Mouse (Mus musculus): ENCODE measurements around the gene Igfbp7. TPM values are rescaled to one million over a fixed set of nuclear protein-coding genes. Genes with fewer than 3 reads are reported as not detected.
A peak's percentile ranks its signal among the peaks of the same experiment; 100 is the strongest.

Gene Igfbp7
- total and polyA plus RNA-seq, 3 experiments = 174 to 353 (median 205) TPM

GRCm38 (mm10) chr5:77386596-77387413 lies 21.0 kb downstream of the Igfbp7 start:
- WGBS = 28% methylated on average over 10 of the region's 10 CpGs
- TF ChIP-seq POLR2A (IDR thresholded peaks at IDR 0.05; ENCODE audit: insufficient read depth, low read depth, low read length) (no peak), EP300 (IDR thresholded peaks at IDR 0.05; ENCODE audit: insufficient read depth, low read depth, low read length) (no peak), CTCF (IDR thresholded peaks at IDR 0.05) (peak; percentile 55)
- no peaks in the 10 kb centered on the region for H3K79me2 ChIP-seq (replicated peaks; ENCODE audit: control insufficient read depth, insufficient read depth, low read length)
- H3K27me3 ChIP-seq (ENCODE audit: control insufficient read depth, insufficient read depth, low read length) = no peaks in the 10 kb centered on the region
- intact Hi-C loops (cut with DNase I) = no loop called here
- H3K27ac ChIP-seq = peak overlapping the region; percentile 73
- peaks cover 15% of the 10 kb centered on the region for H3K36me3 ChIP-seq (ENCODE audit: control insufficient read depth, insufficient read depth, low read length)
- H3K4me3 ChIP-seq = no peak overlapping the region
- no peak overlapping the region for H3K9ac ChIP-seq (ENCODE audit: low read depth, low read length)
- peaks cover 25% of the 10 kb centered on the region for H3K4me1 ChIP-seq (ENCODE audit: control insufficient read depth, insufficient read depth, low read length)
- DNase-seq = no peak

GRCm38 (mm10) chr5:77385900-77386595 lies 21.8 kb downstream of the Igfbp7 start:
- no peaks in the 10 kb centered on the region for H3K79me2 ChIP-seq (replicated peaks; ENCODE audit: control insufficient read depth, insufficient read depth, low read length)
- peaks cover 14% of the 10 kb centered on the region for H3K36me3 ChIP-seq (ENCODE audit: control insufficient read depth, insufficient read depth, low read length)
- H3K4me1 ChIP-seq (ENCODE audit: control insufficient read depth, insufficient read depth, low read length) = peaks cover 26% of the 10 kb centered on the region
- WGBS = 53% methylated on average over 6 of the region's 6 CpGs
- no peak overlapping the region for H3K4me3 ChIP-seq
- H3K27ac ChIP-seq = peak overlapping the region; percentile 73
- DNase-seq = no peak
- no peak for TF ChIP-seq CTCF (IDR thresholded peaks at IDR 0.05)
- no peak for TF ChIP-seq EP300 (IDR thresholded peaks at IDR 0.05; ENCODE audit: insufficient read depth, low read depth, low read length)
- TF ChIP-seq POLR2A (IDR thresholded peaks at IDR 0.05; ENCODE audit: insufficient read depth, low read depth, low read length) = no peak
- intact Hi-C loops (cut with DNase I) = no loop called here
- no peaks in the 10 kb centered on the region for H3K27me3 ChIP-seq (ENCODE audit: control insufficient read depth, insufficient read depth, low read length)
- no peak overlapping the region for H3K9ac ChIP-seq (ENCODE audit: low read depth, low read length)

GRCm38 (mm10) chr5:77385221-77385620 lies 22.6 kb downstream of the Igfbp7 start:
- H3K36me3 ChIP-seq (ENCODE audit: control insufficient read depth, insufficient read depth, low read length) = peaks cover 13% of the 10 kb centered on the region
- no peaks in the 10 kb centered on the region for H3K27me3 ChIP-seq (ENCODE audit: control insufficient read depth, insufficient read depth, low read length)
- no peaks in the 10 kb centered on the region for H3K79me2 ChIP-seq (replicated peaks; ENCODE audit: control insufficient read depth, insufficient read depth, low read length)
- no peak overlapping the region for H3K4me3 ChIP-seq
- WGBS = 82% methylated on average over 5 of the region's 5 CpGs
- no peak for DNase-seq
- peak overlapping the region; percentile 73 for H3K27ac ChIP-seq
- H3K9ac ChIP-seq (ENCODE audit: low read depth, low read length) = no peak overlapping the region
- no peak for TF ChIP-seq CTCF (IDR thresholded peaks at IDR 0.05)
- TF ChIP-seq POLR2A (IDR thresholded peaks at IDR 0.05; ENCODE audit: insufficient read depth, low read depth, low read length) = no peak
- no peak for TF ChIP-seq EP300 (IDR thresholded peaks at IDR 0.05; ENCODE audit: insufficient read depth, low read depth, low read length)
- intact Hi-C loops (cut with DNase I) = no loop called here
- peaks cover 24% of the 10 kb centered on the region for H3K4me1 ChIP-seq (ENCODE audit: control insufficient read depth, insufficient read depth, low read length)

DNA sequence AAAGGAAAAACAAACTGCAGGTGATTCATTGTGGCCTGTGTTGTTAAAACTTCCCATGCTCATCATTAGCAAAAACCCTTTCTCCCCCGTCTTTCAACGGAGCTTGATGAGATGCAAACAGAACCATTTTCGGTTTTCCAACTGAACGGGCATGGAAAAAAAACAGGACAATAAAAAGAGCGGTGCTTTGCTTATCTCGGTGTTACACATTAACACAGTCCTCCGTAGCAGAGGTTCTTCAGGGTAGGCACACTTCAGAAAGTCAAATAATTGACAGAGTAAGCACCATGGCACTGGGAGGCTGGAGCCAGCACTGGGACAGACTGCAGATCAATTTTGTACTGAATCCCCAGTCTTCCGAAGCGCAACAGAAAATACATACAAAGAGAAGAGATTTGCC lies 23.1 kb downstream of the Igfbp7 start:
- no peak for DNase-seq
- Histone ChIP-seq H3K27ac (peak overlapping the region; percentile 73; the same call in 1 of the 2 replicates), H3K79me2 (replicated peaks; ENCODE audit: control insufficient read depth, insufficient read depth, low read length) (no peaks in the 10 kb centered on the region), H3K27me3 (ENCODE audit: control insufficient read depth, insufficient read depth, low read length) (no peaks in the 10 kb centered on the region), H3K4me3 (no peak overlapping the region), H3K4me1 (ENCODE audit: control insufficient read depth, insufficient read depth, low read length) (peaks cover 24% of the 10 kb centered on the region), H3K36me3 (ENCODE audit: control insufficient read depth, insufficient read depth, low read length) (peaks cover 13% of the 10 kb centered on the region), H3K9ac (ENCODE audit: low read depth, low read length) (no peak overlapping the region)
- intact Hi-C loops (cut with DNase I) = no loop called here
- 71% methylated on average over 9 of the region's 9 CpGs for WGBS
- no peak for TF ChIP-seq EP300 (IDR thresholded peaks at IDR 0.05; ENCODE audit: insufficient read depth, low read depth, low read length)
- no peak for TF ChIP-seq CTCF (IDR thresholded peaks at IDR 0.05)
- no peak for TF ChIP-seq POLR2A (IDR thresholded peaks at IDR 0.05; ENCODE audit: insufficient read depth, low read depth, low read length)

DNA sequence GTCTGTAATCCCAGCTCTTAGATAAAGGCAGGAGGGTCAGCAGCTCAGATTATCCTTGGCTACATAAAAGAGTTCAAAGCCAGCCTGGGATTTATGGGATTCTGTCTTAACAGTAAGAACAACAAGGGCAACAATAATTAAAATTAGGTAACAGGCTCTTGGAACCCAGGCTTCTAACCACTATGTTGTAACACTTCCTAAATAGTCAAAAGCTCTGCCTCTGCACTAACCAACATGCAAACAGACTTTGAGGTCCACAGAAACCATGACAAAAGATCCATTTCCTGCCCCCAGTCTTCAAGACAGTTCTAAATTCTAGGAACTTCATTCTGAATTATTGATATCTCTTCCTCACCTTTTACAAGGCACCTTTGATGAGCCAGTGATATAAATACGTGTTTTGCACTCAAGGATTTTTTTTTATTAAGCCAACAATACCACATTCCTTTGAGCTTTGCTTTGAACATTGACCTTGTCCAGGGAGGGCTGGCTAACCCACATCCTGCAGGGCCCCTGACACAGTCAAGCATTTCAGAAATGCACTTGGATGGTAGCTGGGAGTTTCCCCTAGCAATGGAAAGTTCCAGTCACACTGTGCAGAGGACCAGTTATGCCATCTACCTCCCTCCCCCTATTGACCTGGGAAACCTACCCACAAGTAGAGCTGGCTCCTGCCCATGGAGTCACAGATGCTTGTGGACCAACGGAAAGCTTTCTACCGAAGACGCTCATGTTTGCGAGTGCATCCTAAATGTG lies 23.9 kb downstream of the Igfbp7 start:
- no peak for DNase-seq
- H3K9ac ChIP-seq (ENCODE audit: low read depth, low read length) = no peak overlapping the region
- peak overlapping the region; percentile 73; the same call in 1 of the 2 replicates for H3K27ac ChIP-seq
- TF ChIP-seq EP300 (IDR thresholded peaks at IDR 0.05; ENCODE audit: insufficient read depth, low read depth, low read length) (no peak), POLR2A (IDR thresholded peaks at IDR 0.05; ENCODE audit: insufficient read depth, low read depth, low read length) (no peak)
- intact Hi-C loops (cut with DNase I) = no loop called here
- H3K79me2 ChIP-seq (replicated peaks; ENCODE audit: control insufficient read depth, insufficient read depth, low read length) = no peaks in the 10 kb centered on the region
- H3K4me3 ChIP-seq = no peak overlapping the region
- 70% methylated on average over 5 of the region's 5 CpGs for WGBS
- peaks cover 24% of the 10 kb centered on the region for H3K4me1 ChIP-seq (ENCODE audit: control insufficient read depth, insufficient read depth, low read length)
- no peaks in the 10 kb centered on the region for H3K27me3 ChIP-seq (ENCODE audit: control insufficient read depth, insufficient read depth, low read length)
- peaks cover 13% of the 10 kb centered on the region for H3K36me3 ChIP-seq (ENCODE audit: control insufficient read depth, insufficient read depth, low read length)

Data from heart, adult 2 months (tissue).